Mouse (Mus musculus): ENCODE measurements at regions not wholly inside any gene's neighbourhood (a gene's known extent, or its start where the extent isn't known, plus 50 kb on each side); places are given as distances from the start of the nearest gene placed in this dataset.
A peak's percentile ranks its signal among the peaks of the same experiment; 100 is the strongest.

DNA sequence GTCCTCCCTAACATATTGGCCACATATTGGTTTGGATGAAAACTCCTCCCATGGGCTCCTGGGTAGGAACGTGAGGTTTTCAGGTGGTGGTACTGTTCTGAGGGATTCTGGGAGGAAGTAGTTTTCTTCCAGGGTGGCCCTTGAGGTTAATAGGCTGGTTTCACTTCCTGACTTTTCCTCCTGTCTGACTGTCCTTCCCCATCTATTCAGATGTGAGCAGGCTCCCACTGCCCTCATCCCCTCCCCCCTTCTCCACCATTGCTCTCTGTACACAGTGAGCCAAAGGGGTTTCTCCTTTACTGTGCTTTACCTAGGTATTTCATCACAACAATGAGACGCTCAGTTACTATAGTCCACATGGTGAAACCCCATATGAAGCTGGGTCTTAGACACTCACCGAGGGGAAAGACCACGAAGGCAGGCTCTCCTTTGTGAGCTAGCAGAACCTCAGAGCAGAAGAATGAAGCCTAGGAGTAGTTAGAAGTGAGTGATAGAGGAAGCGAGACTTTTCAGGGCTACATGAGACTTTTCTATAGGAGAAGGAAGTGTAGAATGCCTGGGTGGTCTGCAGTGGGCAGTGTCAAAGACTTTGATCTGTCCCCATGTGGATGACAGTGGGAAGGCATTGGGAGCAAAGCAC is 135.3 kb downstream of the Cd83 start:
- DNase-seq = no peak

DNA sequence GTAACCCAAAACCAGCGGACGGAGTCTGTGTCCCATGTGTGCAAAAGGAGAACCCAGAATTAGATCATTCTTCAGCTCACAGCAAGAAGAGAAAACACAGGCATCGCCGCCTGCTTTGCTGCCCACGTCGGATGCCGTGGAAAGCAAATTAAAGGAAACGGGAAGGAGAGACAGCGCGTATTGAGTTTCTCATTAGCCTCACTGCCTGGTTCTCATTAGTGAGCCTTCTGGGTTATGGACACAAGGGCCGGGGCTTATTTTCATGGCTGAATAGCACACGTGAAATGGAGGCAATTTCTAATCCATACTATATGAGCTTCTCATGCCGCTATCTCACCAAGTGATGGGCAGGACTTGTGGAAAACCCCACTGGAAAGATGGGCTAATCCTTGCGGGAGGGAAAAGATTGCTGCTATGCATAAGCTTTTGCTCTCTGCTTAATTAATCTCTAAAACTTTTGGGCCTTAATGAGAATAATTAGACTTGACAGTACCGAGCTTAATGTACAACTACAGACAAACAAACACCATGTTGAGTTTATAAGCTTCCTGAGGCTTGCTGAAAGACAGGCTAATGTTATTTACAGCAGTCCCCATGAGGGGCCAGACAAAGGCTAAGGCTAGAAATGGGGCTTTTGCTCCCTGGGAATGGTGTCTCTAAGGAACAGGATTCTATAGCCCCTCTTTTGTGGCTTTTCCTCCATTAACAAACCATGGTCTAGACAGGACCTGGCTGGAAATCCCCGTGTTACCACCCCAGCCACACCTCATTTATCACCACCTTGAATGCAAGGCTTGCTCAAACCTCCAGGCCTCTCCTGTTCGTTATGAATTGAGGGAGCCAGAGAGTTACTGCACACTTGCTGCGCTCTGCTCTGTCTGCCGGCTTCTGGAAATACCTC is 145.8 kb downstream of the Cd83 start:
- DNase-seq = no peak

DNA sequence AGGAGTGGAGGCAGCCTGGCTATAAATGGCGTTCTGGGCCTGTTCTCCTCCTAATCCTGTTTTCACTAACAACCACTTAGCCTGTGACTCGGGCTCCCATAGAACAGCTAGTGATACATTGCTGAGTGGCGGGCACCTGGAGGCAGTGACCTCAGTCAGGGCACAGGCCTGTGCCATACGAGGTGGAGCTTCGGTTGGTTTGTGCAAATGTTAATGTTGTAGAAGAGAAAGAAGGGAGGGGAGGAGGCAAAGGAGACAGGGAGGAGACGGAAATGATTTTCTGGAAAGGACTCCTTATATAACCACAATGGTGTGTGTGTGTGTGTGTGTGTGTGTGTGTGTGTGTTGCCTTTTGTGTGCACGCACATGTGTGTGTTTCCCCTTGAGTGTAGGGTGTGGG is 148.4 kb downstream of the Cd83 start:
- DNase-seq = no peak

DNA sequence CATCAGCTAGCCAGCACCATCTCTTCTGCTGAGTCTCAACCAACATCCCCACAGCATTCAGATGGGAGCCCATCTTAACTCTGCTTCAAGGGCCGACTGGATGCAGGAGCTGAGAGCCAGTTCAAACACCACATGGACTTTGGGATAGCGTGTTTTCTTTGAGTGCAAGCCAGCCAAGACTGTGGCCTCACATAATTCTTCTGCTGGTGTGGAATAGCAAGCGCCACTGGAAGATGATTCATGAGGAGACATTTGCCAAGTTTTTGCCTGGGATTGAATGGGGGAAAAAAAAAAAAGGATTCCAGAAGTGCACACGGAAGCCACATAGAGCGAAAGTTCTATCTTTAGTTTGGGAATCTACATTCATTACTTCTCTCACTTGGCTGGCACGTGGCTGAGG is 150.7 kb downstream of the Cd83 start:
- DNase-seq = no peak

DNA sequence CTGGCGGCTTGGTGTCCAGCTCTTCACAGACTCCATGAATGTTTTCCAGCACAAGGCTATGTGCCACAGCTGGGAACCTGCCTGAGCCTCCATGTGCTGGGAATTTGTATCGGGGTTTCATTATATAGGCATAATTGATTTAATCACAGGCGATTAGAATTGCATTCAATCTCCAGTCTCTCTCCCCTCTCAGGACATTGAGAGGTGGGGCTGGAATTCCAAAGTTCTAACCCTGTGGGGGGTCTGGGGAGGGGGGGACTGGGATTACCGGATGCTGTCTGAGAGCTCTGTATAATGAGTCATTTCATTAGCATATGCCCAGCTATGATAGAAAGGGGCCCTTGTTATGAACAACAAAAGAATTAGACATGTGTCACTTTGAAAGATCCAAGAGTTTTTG is 151.9 kb downstream of the Cd83 start:
- no peak for DNase-seq

DNA sequence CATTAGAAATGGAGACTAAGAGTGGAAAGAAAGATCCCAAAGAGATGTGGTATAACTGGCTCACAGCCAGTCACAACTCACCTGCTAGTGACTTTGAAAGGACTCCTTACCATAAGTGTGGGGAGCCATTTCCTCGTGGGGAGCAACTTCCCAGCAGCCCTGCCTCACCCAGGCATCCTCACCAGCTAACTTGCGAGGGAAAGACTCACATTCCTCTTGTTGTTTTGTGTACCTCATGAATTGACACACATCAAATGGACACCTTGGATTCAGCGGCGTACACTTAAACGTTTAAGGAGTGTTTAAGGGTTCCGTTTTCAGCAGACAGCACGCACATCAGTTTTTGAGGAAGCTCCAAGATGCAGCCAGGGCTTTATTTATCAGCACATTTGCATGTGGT is 154.0 kb downstream of the Cd83 start:
- no peak for DNase-seq

DNA sequence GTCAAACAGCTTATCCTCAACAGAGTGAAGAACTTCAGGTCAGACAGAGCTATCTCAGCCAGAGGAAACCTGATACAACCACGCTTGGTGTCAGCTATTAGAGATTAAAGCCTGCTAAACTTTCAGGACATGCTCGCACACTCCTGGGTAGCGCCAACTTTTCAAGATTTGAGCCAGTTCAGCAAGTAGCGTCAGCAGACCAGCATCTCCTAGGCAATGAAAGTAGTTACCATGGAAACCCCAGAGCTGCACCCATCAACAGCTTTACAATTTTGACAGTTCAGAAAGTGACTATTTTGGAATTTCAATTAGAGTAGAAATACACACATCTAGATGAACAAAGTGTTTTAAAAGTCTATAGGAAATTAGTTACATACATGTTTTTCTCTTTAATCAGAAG is 154.8 kb downstream of the Cd83 start:
- DNase-seq = no peak

DNA sequence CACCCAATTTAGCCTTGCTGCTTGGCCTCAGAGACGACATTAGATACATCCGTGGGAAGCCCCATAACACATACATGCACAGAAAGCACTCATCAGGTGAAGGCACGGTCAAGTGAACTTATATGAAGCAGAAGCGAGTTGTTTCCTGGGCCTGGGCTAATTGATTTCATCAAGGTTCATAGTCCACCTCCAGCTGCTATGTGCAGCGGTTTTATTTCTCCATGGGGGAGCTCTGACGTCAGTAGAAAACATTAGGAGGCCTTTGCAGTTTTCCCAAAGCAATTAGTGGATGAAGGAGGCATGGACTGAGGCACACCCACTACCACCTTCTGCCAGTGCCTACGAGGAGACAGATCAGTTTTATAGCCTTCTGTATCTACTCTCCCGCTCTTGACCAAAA is 157.2 kb downstream of the Cd83 start:
- DNase-seq = no peak

DNA sequence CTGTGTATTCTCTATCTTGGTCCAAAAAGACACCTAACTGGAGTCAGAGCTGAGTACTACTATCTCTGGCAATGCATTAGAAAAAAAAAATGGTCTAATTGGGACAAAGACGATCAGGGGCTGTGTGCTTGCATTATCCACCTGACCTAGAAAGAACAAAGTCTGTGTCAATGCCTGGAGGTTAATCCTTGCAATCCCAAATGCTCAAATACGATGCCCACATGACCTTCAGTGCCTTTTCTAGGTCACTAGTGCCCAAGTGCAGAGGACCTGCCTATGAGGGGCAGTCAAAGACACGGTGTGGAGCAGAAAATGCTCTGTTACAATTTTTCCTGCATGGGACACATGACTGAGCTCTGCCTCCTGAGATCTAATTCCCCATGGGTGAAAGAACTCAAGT is 164.0 kb downstream of the Cd83 start:
- DNase-seq = no peak

DNA sequence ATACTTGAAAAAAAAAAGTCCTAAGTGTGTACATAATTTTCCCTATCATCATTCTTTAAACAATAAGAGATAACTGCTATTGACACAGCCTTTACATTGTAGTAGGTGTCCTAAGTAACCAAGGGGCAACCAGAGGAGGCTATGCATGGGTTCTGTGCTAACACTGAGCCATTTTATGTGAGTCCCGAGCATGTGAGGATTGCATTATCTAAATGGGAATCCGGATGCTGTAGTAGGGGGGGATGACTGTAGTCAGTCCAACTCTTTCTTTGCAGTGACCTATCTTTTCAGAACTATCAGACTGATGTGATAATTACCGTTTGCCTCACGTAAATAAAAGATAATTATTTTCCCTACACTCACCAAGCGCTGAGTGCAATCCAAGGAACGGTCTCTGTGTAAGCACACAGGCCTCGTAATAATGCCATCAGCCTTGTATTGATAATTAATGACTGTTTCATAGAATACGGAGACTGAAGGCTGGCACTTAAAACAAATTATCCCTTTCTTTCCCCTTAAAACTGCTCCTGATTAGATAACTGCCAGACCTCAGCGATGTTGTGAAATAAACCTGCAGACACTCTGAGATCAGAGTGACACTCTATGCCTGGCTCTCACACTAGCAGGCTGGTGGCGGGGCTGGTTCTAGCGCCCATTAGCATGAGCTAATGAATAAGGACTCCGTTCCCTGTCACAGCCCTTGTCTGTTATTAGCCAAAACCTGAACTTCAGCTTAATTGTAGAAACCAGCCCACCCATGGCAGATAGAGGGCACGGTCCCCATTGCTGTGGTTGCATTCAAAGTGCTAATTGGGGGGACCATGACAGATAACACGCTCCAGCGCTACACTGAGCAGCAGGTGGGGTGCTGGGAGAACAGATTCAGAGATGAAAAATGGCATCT is 165.4 kb downstream of the Cd83 start:
- DNase-seq = no peak

DNA sequence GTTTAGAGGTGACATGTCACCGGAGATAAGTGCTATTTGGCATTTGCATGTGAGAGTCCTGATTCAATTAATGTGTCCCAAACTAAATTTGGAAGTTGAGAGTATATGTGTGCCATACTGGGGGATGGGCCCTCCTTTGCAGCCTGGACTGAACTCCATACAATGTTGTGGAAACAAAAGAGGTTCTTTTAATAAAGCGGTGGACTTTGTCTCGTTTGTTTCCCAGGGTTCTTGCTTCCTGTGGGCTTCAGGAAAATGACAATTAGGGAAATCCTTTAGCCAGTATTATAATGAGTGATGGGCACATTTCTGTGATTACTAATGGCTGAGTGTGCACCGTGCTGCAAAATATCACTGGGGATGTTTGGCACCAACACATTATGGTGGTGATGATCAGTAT is 167.9 kb downstream of the Cd83 start:
- DNase-seq = no peak

DNA sequence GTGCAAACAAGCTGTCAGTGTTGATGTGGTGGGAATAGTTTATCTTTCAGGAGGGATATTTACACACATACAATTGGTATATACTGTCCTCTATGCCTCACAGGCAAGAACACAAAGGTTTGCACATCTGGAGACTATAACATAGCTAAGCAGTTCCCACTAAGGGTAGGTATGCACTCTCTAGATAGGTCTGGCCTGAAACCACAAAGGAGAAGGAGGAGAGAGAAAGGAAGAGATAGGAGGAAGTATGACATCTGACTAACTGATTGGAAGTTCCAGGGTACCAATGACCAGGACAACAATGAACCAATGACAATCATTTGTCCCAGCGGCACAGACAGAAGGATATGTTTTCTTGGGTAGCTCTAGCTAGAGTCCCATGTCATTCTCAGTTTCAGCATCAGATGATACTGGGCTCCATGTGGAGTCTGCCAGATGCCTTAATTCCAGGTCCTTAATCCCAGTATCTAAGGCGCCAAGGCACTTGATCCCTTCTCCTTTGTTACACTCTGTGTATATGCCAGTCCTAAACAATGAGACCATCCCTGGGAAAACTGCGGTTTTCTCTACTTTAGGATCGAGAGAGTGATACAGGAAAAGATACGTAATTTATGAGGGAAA is 168.5 kb downstream of the Cd83 start:
- no peak for DNase-seq

DNA sequence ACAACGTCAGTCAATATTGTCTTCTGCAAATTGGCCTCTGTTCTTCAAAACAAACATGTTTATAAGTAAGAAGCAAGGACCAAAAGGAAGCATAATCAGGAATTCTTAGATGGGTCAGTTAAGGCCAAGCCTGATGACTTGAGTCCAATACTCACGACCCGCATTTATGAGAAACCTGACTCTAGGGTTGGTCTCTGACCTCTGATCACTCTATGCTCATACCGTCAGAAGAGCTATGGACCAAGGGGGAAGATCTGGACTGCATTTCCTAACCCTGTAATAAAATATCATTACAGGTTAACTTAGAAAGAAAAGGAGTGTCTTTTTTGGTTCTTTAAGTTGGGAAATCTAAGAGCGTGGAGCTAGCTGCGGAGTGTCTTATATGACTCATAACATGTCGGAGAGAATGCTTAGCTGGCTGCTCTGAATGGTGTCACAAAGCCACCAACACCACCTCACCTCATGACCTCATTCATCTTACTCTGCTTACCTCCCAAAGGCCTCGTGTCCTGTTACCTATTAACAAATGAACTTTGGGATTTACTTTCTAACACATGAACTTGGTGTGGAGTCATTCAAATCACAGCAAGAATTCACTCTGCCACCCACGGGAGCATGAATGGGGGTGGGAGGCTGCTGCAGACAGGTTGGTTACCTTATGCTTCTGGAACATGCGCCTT is 170.3 kb downstream of the Cd83 start:
- no peak for DNase-seq

DNA sequence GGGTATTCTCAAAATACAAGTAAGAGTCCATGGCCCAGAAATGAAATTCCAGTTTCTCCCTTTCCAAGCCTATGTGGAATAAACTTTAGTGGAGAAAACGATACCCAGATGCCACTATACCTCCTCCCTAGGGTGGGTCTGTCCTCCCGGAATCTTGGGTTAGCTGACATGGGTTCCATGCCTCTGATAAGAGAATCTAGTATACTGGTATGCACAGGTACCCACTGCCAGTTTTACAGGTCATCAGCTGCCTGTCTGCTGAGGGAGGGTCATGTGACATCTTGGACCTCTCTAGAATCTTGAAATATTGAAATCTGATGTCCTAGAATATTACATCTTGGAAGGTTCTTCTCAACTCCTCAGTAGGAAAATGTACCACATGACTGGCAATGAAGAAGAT is 172.5 kb downstream of the Cd83 start:
- DNase-seq = no peak

DNA sequence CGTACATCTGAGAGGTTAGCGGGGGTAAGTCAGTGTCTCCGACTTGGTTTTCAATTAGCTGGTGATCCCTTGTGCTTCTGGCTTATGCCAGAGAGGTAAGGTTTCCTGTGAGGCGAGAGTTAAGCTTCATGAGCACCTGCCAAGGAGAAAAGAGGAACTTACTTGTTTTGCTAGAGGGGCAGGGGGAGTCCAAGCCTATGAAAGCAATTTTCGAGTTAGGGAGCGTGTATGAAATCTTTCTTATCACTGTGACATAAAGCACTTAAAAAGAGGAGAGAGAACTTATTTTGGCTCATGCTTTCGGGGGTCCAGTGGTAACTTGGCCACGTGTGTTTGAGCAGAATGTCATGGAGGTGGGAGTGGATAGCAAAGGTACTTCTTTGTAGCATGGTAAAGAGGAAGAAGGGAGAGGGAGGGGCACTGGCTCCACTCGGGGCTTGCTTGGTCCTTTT is 174.6 kb downstream of the Cd83 start:
- DNase-seq = peak; percentile 27

DNA sequence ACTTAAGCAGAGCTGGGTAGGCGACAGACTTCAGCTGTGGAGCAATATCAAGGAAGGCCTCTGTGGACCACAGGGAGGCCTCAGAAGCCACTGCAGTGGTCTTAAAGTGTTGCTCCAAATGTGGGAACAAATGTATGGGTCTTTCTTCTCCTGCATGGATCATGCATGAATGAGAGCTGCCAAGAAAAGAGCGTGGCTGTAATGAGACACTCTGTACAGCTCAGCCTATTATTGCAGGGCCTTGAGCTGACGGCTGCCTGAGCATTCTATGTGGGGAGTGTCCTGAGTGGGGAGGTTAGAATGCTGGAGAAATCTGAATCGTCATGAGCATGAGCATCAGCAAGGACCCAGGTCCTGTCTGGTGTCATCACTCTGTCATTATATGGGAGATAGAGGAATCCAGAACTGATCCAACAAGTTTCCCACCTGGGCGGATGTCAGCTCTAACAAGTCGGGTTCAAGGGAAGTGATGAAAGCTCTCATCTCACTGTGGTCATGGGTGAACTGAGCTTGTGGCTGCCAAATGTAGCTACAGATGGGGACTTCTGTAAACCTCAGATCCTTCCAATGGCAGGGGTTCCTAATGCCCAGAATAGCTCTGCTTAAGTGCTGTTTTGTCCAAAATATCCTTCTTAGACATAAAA is 176.6 kb downstream of the Cd83 start:
- peak; percentile 50 for DNase-seq

DNA sequence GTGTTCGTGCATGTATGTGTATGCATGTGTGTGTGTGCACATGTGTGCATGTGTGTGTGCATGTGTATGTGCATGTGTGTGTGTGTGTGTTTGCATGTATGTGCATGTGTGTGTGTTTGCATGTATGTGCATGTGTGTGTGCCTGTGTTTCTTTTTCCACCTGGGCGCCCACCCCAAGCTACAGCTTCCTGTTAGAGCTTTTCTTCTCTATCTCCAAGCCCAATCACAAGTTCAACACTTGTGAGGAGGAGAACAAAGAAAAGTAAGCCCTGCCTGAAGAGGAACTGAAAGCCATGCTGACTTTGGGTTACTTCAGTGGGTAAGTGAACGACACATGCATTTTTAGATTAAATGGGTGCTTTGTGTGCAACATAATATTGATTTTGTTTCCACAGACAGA is 177.4 kb downstream of the Cd83 start:
- peak; percentile 74 for DNase-seq

DNA sequence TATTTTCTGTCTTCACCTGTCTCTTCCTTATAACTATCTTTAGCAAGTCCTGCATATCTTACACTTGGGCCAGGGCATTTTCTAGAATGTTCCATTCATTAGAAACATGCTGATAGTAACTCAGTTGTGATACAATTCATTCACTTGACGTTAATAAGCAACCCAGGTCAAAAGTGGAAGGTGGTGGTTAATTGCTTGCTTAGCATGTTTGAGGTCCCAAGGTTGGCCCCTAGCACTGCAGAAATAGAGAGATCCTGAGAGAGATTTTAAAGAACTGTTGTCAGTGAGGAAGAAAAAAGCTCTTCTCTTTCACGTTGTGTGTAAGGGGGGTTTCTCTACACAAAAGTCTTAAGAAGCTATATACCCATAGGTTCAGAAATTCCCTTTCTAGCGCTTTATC is 178.7 kb downstream of the Cd83 start:
- no peak for DNase-seq

DNA sequence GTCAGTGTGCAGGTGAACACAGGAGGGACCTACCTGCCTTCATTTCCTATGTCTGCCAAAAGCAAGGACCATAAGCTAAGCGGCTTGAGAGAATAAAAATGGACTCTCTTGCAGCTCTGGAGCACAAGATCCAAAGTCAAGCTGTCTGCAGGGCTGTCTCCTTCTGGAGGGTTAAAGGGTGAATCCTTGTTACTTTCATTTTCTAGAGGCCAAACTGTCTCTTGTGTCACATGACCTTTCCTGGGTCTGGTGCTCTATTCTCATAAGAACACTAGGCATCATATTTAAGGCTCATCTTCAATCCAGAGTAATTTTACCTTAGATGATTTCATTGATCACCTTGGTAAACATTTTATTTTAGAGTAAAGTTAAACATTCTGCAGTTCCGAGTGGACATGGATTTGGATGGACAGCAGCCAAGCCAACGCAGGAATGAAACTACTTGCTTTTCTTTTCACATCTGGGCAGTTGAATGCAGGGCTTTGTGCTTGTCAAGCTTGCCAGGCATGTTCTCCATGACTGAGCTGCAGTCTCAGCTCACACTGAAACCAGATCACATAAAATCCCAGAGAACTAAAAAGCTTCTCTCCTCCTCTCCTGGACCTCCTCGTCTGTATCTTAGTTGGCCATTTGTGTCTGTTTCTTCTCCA is 180.8 kb downstream of the Cd83 start:
- DNase-seq = no peak

DNA sequence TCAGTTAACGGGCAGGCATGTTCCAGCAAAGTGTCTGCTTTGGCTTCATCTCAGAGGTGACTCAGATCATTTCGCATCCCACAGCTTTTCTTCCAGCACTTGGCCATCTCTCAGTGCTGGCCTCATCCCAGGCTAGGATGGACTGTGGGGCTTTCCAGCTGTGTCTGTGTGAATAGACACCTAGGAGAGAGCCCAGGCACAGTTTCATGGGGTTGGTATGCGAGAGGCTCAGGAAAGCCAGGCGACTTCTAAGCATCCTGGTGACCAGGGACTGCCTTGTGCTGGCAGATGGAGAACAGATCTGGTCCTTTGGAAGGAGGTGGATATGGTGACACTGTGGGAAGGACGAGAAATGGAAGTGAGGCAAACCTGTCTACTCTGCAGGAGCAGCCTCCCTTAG is 182.9 kb downstream of the Cd83 start:
- no peak for DNase-seq

DNA sequence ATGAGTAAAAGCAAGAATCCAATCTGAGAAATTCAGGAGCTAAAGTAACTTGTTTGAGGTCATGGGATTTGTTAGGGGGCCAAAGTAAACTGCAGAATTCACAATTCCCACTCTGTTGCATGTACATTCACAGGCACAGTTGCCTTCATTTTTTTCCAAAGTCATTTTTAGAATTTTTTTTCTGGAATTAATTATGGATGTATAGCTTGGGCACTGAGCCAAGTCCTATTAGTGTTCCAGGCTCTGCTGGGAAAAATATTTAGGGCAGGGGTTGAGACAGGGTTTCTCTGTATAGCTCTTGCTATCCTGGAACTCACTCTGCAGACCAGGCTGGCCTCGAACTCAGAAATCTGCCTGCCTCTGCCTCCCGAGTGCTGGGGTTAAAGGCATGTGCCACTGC is 188.3 kb downstream of the Cd83 start:
- no peak for DNase-seq
